Mouse (Mus musculus) stomach, embryonic 15.5 days (tissue): Measurements from ENCODE around the gene Cenpa. TPM values are rescaled to one million over a fixed set of nuclear protein-coding genes. Genes with fewer than 3 reads are reported as not detected.

Source experiments
- ATAC-seq: fragments of 200-750 bp; cut with Nextera tagmentation; 2 replicates; pipeline ENCODE4 v1.8.0; 2017; ENCODE audit warnings: low read depth, moderate number of reproducible peaks, moderate TSS enrichment; ENCODE audit not compliant: insufficient read depth, low FRiP score
- H3K27ac ChIP-seq: fragments of 300-500 bp; sonication (generic); 2 replicates; pipeline ENCODE4 v1.5.1; 2015; ENCODE audit warnings: mild to moderate bottlenecking, inconsistent platforms
- H3K27me3 ChIP-seq: fragments of 300-500 bp; sonication (generic); replicated peaks from 2 replicates; pipeline ENCODE4 v1.6.1; 2015; ENCODE audit warnings: inconsistent platforms
- H3K36me3 ChIP-seq: fragments of 300-500 bp; sonication (generic); 2 replicates; pipeline ENCODE4 v1.6.1; 2015; ENCODE audit warnings: inconsistent platforms
- H3K4me1 ChIP-seq: fragments of 300-500 bp; sonication (generic); 2 replicates; pipeline ENCODE4 v1.6.1; 2015; ENCODE audit warnings: inconsistent platforms
- H3K4me2 ChIP-seq: fragments of 300-500 bp; sonication (generic); 2 replicates; pipeline ENCODE4 v1.6.1; 2015; ENCODE audit warnings: mild to moderate bottlenecking, inconsistent platforms
- H3K4me3 ChIP-seq: fragments of 300-500 bp; sonication (generic); replicated peaks from 2 replicates; pipeline ENCODE4 v1.5.1; 2015; ENCODE audit warnings: inconsistent platforms
- H3K9ac ChIP-seq: fragments of 300-500 bp; sonication (generic); 2 replicates; pipeline ENCODE4 v1.6.1; 2015; ENCODE audit warnings: inconsistent platforms
- H3K9me3 ChIP-seq: fragments of 300-500 bp; sonication (generic); 2 replicates; pipeline ENCODE4 v1.6.1; 2016; ENCODE audit warnings: inconsistent platforms
- whole genome bisulfite sequencing: fragments of 180-500 bp; shearing (Covaris S2); methylation state at CpG from one replicate; pipeline ENCODE4 v1.1.7; 2015; 5-methylcytosine and 5-hydroxymethylcytosine counted together
- polyA plus RNA-seq: library from polyadenylated mRNA; unstranded; fragments of >200 nt; fragmentation: Nextera tagmentation; extraction: Ambion mirVana; gene quantifications from 2 replicates; pipeline ENCODE4 v1.2.1, GENCODE M21; 2015

The Cenpa gene
- polyA plus RNA-seq, 1 experiment from 2014 or later = 218 TPM

- Histone ChIP-seq H3K4me1 (peaks cover 24% of the 10 kb centered on the region), H3K27me3 (no peaks in the 10 kb centered on the region), H3K9me3 (no peaks in the 10 kb centered on the region), H3K4me3 (peak within 1 kb of the TSS; percentile 78), H3K36me3 (no peaks in the 10 kb centered on the region), H3K9ac (peak within 1 kb of the TSS; percentile 45), H3K27ac (peak within 1 kb of the TSS; percentile 61; the same call in 1 of the 2 replicates), H3K4me2 (peak within 1 kb of the TSS; percentile 78)
- WGBS = under 1% methylated on average over 38 of the region's 38 CpGs
- ATAC-seq = peak; percentile 90
Measured at GRCm38 (mm10) chr5:30647815-30648560, 18.6 kb upstream of the Cenpa start, which contains the start of gene Slc35f6. TSS of gene Slc35f6 (plus strand) at chr5:30647933.

GRCm38 (mm10) chr5:30649558-30649957 is 17.0 kb upstream of the Cenpa start:
- 45% methylated on average over 4 of the region's 4 CpGs for WGBS
- peaks cover 24% of the 10 kb centered on the region for H3K4me1 ChIP-seq
- no peaks in the 10 kb centered on the region for H3K36me3 ChIP-seq
- H3K4me3 ChIP-seq = no peak overlapping the region
- no peak for ATAC-seq
- H3K4me2 ChIP-seq = peak overlapping the region; percentile 78; the same call in 1 of the 2 replicates
- no peak overlapping the region for H3K9ac ChIP-seq
- H3K27ac ChIP-seq = no peak overlapping the region
- H3K27me3 ChIP-seq = no peaks in the 10 kb centered on the region
- no peaks in the 10 kb centered on the region for H3K9me3 ChIP-seq

- Histone ChIP-seq H3K36me3 (peaks cover 3% of the 10 kb centered on the region; the same call in 1 of the 2 replicates), H3K27ac (no peak overlapping the region), H3K9ac (no peak overlapping the region), H3K9me3 (no peaks in the 10 kb centered on the region), H3K27me3 (no peaks in the 10 kb centered on the region), H3K4me1 (peaks cover 24% of the 10 kb centered on the region), H3K4me3 (no peak overlapping the region), H3K4me2 (no peak overlapping the region)
- no peak for ATAC-seq
- 78% methylated on average over 3 of the region's 3 CpGs for WGBS
Measured at GRCm38 (mm10) chr5:30650756-30651155, 15.8 kb upstream of the Cenpa start.

- Histone ChIP-seq H3K9me3 (no peaks in the 10 kb centered on the region), H3K9ac (no peak overlapping the region), H3K27ac (no peak overlapping the region), H3K4me2 (no peak overlapping the region), H3K36me3 (peaks cover 5% of the 10 kb centered on the region; the same call in 1 of the 2 replicates), H3K4me1 (peaks cover 24% of the 10 kb centered on the region), H3K27me3 (no peaks in the 10 kb centered on the region), H3K4me3 (no peak overlapping the region)
- no peak for ATAC-seq
- WGBS = 85% methylated on average over 3 of the region's 3 CpGs
Measured at GRCm38 (mm10) chr5:30651554-30651953, 15.0 kb upstream of the Cenpa start.

DNA sequence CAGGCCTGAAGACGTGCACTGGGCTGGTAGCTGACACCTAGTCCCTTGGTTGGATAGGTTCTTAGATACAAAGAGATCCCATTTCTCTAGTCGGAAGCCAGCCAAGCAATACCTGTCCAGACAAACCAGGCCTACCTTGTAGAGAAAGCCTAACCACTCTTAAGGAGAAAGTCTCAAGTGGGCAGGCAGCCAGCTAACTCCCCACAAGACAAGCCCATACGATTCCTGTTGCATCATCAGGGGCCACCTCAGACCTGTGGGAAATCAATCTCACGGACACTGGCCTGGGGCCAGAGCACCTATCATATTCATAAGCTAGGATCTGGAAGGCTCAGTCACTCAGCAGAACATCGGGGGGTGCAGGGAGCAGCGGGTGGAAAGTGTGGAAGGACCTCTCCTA is 13.3 kb upstream of the Cenpa start:
- Histone ChIP-seq H3K9me3 (no peaks in the 10 kb centered on the region), H3K9ac (no peak overlapping the region), H3K27me3 (no peaks in the 10 kb centered on the region), H3K36me3 (peaks cover 17% of the 10 kb centered on the region; the same call in 1 of the 2 replicates), H3K27ac (no peak overlapping the region), H3K4me2 (no peak overlapping the region), H3K4me1 (peaks cover 16% of the 10 kb centered on the region), H3K4me3 (no peak overlapping the region)
- ATAC-seq = no peak
- WGBS = 71% methylated on average over 6 of the region's 6 CpGs

- H3K27me3 ChIP-seq = no peaks in the 10 kb centered on the region
- H3K9me3 ChIP-seq = no peaks in the 10 kb centered on the region
Measured at GRCm38 (mm10) chr5:30655042-30655441, 11.5 kb upstream of the Cenpa start.

DNA sequence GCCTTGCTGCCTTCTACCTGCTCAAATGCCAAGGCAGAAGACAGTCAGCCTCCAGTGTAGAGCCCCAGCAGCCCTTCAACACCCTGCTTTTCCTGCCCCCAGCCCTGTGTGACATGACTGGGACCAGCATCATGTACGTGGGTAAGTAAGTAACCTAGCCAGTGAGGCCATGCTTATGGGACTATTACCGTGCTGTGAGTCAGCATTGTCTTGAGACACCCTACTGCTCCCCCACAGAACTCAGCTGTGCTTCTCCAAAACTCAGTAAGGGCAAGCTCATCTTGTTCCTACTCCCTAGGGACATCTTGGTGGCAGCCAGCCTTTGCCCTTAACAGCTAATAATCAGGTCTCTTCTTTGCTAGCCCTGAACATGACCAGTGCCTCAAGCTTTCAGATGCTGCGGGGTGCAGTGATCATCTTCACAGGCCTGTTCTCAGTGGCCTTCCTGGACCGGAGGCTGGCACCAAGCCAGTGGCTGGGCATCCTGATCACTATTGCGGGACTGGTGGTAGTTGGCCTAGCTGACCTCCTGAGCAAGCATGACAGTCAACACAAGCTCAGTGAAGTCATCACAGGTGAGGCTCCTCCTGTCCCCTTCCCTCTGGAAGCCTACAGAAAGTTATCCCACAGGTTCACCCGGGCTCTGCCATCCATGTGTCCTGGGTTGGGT is 10.9 kb upstream of the Cenpa start:
- no peaks in the 10 kb centered on the region for H3K27me3 ChIP-seq
- no peaks in the 10 kb centered on the region for H3K4me1 ChIP-seq
- no peak overlapping the region for H3K4me3 ChIP-seq
- H3K9ac ChIP-seq = no peak overlapping the region
- peaks cover 17% of the 10 kb centered on the region; the same call in 1 of the 2 replicates for H3K36me3 ChIP-seq
- no peak overlapping the region for H3K27ac ChIP-seq
- H3K9me3 ChIP-seq = no peaks in the 10 kb centered on the region
- no peak for ATAC-seq
- no peak overlapping the region for H3K4me2 ChIP-seq
- WGBS = 92% methylated on average over 6 of the region's 6 CpGs

More at GRCm38 (mm10) chr5:30655042-30655441, 11.5 kb upstream of the Cenpa start:
- Histone ChIP-seq H3K9ac (no peak overlapping the region), H3K4me1 (no peaks in the 10 kb centered on the region), H3K4me2 (no peak overlapping the region), H3K36me3 (peaks cover 17% of the 10 kb centered on the region; the same call in 1 of the 2 replicates), H3K27ac (no peak overlapping the region), H3K4me3 (no peak overlapping the region)
- WGBS = 75% methylated on average over 8 of the region's 8 CpGs
- no peak for ATAC-seq

- H3K4me3 ChIP-seq = no peak overlapping the region
- H3K9me3 ChIP-seq = no peaks in the 10 kb centered on the region
- no peak overlapping the region for H3K27ac ChIP-seq
- H3K9ac ChIP-seq = no peak overlapping the region
- ATAC-seq = no peak
- 72% methylated on average over 4 of the region's 4 CpGs for WGBS
- peaks cover 17% of the 10 kb centered on the region; the same call in 1 of the 2 replicates for H3K36me3 ChIP-seq
- H3K4me2 ChIP-seq = no peak overlapping the region
- no peaks in the 10 kb centered on the region for H3K4me1 ChIP-seq
- H3K27me3 ChIP-seq = no peaks in the 10 kb centered on the region
Measured at GRCm38 (mm10) chr5:30659042-30659441, 7.5 kb upstream of the Cenpa start.

DNA sequence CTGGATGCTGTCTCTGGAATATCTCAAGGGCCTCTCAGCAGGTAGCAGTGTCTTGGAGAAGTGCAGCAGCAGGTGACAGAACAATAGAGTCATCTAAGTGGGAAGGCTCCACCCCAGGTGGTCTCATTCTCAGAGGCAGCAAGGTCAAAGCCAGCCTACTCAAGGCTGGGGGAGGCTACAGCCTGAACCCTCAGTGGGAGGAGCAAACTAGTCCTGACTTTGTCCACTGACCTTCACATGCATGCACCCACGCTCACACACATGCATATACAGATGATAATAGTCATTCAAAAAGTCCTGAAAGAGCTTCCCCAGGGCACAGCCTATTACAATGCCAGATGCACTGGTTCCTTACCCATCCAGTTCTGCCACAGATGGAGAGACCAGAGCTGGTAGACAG is 6.3 kb upstream of the Cenpa start:
- no peak overlapping the region for H3K27ac ChIP-seq
- no peak for ATAC-seq
- 85% methylated on average over 1 of the region's 1 CpGs for WGBS
- no peak overlapping the region for H3K9ac ChIP-seq
- H3K4me3 ChIP-seq = no peak overlapping the region
- H3K9me3 ChIP-seq = no peaks in the 10 kb centered on the region
- H3K27me3 ChIP-seq = no peaks in the 10 kb centered on the region
- peaks cover 17% of the 10 kb centered on the region; the same call in 1 of the 2 replicates for H3K36me3 ChIP-seq
- H3K4me1 ChIP-seq = no peaks in the 10 kb centered on the region
- H3K4me2 ChIP-seq = no peak overlapping the region

DNA sequence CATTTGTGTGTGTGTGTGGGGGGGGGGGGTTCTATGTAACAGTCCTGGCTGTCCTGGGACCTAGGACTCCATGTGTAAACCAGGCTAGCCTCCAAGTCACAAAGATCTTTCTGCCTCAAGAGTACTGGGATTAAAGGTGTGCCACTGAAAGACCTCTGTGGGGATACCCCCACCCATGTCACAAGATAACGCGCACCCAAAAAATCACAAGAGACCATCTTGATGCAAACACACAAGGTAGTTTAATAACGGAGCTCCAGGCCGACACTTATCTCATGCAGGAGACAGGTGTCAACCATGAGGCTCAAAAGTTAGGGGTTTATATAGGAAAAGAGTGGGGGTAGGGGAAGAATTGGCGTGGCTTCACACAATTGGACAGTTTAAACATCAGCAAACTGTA is 5.8 kb upstream of the Cenpa start:
- H3K27ac ChIP-seq = no peak overlapping the region
- H3K4me1 ChIP-seq = no peaks in the 10 kb centered on the region
- peaks cover 14% of the 10 kb centered on the region; the same call in 1 of the 2 replicates for H3K36me3 ChIP-seq
- H3K9me3 ChIP-seq = no peaks in the 10 kb centered on the region
- no peak overlapping the region for H3K4me3 ChIP-seq
- no peak overlapping the region for H3K4me2 ChIP-seq
- H3K9ac ChIP-seq = no peak overlapping the region
- H3K27me3 ChIP-seq = no peaks in the 10 kb centered on the region
- WGBS = 94% methylated on average over 5 of the region's 5 CpGs
- no peak for ATAC-seq

- WGBS = 91% methylated on average over 9 of the region's 9 CpGs
- no peaks in the 10 kb centered on the region for H3K27me3 ChIP-seq
- H3K36me3 ChIP-seq = no peaks in the 10 kb centered on the region
Measured at GRCm38 (mm10) chr5:30665360-30665759, 1.2 kb upstream of the Cenpa start.

GRCm38 (mm10) chr5:30665968-30666367 is 609 bp upstream of the Cenpa start:
- Histone ChIP-seq H3K36me3 (peaks cover 3% of the 10 kb centered on the region; the same call in 1 of the 2 replicates), H3K4me2 (peak overlapping the region; percentile 65), H3K9ac (no peak overlapping the region), H3K4me3 (peak overlapping the region; percentile 88), H3K27me3 (no peaks in the 10 kb centered on the region), H3K27ac (peak overlapping the region; percentile 80), H3K9me3 (no peaks in the 10 kb centered on the region), H3K4me1 (0 out of 2 replicates have a peak, but pooled peaks cover 10% of the 10 kb centered on the region)
- ATAC-seq = no peak
- whole genome bisulfite sequencing = 55% methylated on average over 6 of the region's 6 CpGs

More at GRCm38 (mm10) chr5:30665360-30665759, 1.2 kb upstream of the Cenpa start:
- H3K27ac ChIP-seq = no peak overlapping the region
- H3K4me3 ChIP-seq = no peak overlapping the region
- H3K4me1 ChIP-seq = 0 out of 2 replicates have a peak, but pooled peaks cover 10% of the 10 kb centered on the region
- no peaks in the 10 kb centered on the region for H3K9me3 ChIP-seq
- no peak overlapping the region for H3K4me2 ChIP-seq
- no peak overlapping the region for H3K9ac ChIP-seq
- ATAC-seq = no peak
